Mouse (Mus musculus) intestine, embryonic 15.5 days (tissue): ENCODE measurements around the gene Guca1b. TPM values are rescaled to one million over a fixed set of nuclear protein-coding genes. Genes with fewer than 3 reads are reported as not detected.
"Not testable (repeated sequence)": the region's sequence is repeated elsewhere in the genome, so short reads cannot be mapped to it uniquely, and the experiment has no call there.

Source experiments
- ATAC-seq: fragments of 200-750 bp; cut with Nextera tagmentation; 2 replicates; pipeline ENCODE4 v1.8.0; 2017; ENCODE audit warnings: moderate TSS enrichment, moderate library complexity
- H3K27ac ChIP-seq: fragments of 300-500 bp; sonication (generic); 2 replicates; pipeline ENCODE4 v1.5.1; 2015; ENCODE audit warnings: mild to moderate bottlenecking, inconsistent platforms
- H3K27me3 ChIP-seq: fragments of 300-500 bp; sonication (generic); replicated peaks from 2 replicates; pipeline ENCODE4 v1.6.1; 2015; ENCODE audit warnings: inconsistent platforms
- H3K36me3 ChIP-seq: fragments of 300-500 bp; sonication (generic); 2 replicates; pipeline ENCODE4 v1.6.1; 2015; ENCODE audit warnings: inconsistent platforms
- H3K4me1 ChIP-seq: fragments of 300-500 bp; sonication (generic); replicated peaks from 2 replicates; pipeline ENCODE4 v1.6.1; 2015; ENCODE audit warnings: inconsistent platforms
- H3K4me2 ChIP-seq: fragments of 300-500 bp; sonication (generic); replicated peaks from 2 replicates; pipeline ENCODE4 v1.6.1; 2015; ENCODE audit warnings: mild to moderate bottlenecking, inconsistent platforms
- H3K4me3 ChIP-seq: fragments of 300-500 bp; sonication (generic); replicated peaks from 2 replicates; pipeline ENCODE4 v1.5.1; 2015; ENCODE audit warnings: inconsistent platforms
- H3K9ac ChIP-seq: fragments of 300-500 bp; sonication (generic); 2 replicates; pipeline ENCODE4 v1.6.1; 2015; ENCODE audit warnings: inconsistent platforms
- H3K9me3 ChIP-seq: fragments of 300-500 bp; sonication (generic); 2 replicates; pipeline ENCODE4 v1.6.1; 2016; ENCODE audit warnings: inconsistent platforms
- WGBS: fragments of 180-500 bp; shearing (Covaris S2); methylation state at CpG from one replicate; pipeline ENCODE4 v1.1.7; 2015; 5-methylcytosine and 5-hydroxymethylcytosine counted together
- polyA plus RNA-seq: library from polyadenylated mRNA; unstranded; fragments of >200 nt; fragmentation: Nextera tagmentation; extraction: Ambion mirVana; gene quantifications from 2 replicates; pipeline ENCODE4 v1.2.1, GENCODE M21; 2015

The Guca1b gene
- polyA plus RNA-seq, 1 experiment from 2014 or later = 0.52 TPM

- H3K4me1 ChIP-seq = no peaks in the 10 kb centered on the region
Measured at GRCm38 (mm10) chr17:47421566-47421965, 36.4 kb downstream of the Guca1b start.

DNA sequence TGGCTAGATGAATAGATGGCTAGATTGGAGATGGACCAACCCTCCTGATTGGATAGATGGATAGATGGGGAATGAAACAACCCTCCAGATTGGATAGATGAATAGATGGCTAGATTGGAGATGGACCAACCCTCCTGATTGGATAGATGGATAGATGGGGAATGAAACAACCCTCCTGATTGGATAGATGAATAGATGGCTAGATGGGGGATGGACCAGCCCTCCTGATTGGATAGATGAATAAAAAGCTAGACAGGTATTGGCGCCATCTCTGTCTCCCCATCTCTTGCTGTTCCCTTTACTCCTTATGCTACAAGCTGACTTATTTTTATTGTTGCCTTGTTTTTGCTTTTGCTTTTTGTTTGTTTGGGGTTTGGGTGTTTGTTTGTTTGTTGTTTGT lies 37.4 kb downstream of the Guca1b start:
- H3K9me3 ChIP-seq, H3K27me3 ChIP-seq, H3K4me2 ChIP-seq, H3K27ac ChIP-seq, H3K9ac ChIP-seq, H3K4me3 ChIP-seq, H3K4me1 ChIP-seq, H3K36me3 ChIP-seq, ATAC-seq: not testable (repeated sequence)
- WGBS = 96% methylated on average over 1 of the region's 1 CpGs

More at GRCm38 (mm10) chr17:47421566-47421965, 36.4 kb downstream of the Guca1b start:
- H3K27ac ChIP-seq = no peak overlapping the region
- H3K4me2 ChIP-seq = no peak overlapping the region
- H3K4me3 ChIP-seq = no peak overlapping the region
- WGBS = 80% methylated on average over 3 of the region's 3 CpGs
- H3K9ac ChIP-seq = no peak overlapping the region
- H3K9me3 ChIP-seq = no peaks in the 10 kb centered on the region
- no peaks in the 10 kb centered on the region for H3K27me3 ChIP-seq
- no peaks in the 10 kb centered on the region for H3K36me3 ChIP-seq
- no peak for ATAC-seq

GRCm38 (mm10) chr17:47424186-47424585 lies 39.0 kb downstream of the Guca1b start:
- Histone ChIP-seq H3K4me2 (no peak overlapping the region), H3K36me3 (no peaks in the 10 kb centered on the region), H3K4me1 (peaks cover 5% of the 10 kb centered on the region; the same call in 1 of the 2 replicates), H3K9me3 (no peaks in the 10 kb centered on the region), H3K27ac (no peak overlapping the region), H3K9ac (no peak overlapping the region), H3K27me3 (no peaks in the 10 kb centered on the region), H3K4me3 (no peak overlapping the region)
- ATAC-seq = peak; percentile 71
- WGBS = 55% methylated on average over 6 of the region's 6 CpGs

DNA sequence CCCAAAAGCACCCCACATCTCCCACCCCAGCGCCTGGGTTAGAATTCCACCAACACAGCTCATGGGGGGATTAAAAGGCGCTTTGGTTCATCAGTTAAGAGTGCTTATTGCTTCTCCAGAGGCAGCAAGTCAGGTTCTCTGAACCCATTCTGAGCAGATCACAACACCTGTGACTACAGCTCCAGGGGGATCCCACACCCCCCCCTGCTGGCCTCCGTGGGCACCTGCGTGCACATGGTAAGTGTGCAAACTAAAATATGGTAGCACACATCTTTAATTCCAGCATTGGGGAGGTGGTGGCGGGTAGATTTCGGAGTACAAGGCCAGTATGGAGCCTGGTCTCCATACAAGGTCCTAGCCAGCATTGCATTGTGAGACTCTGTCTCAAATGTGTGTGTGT lies 42.1 kb downstream of the Guca1b start:
- no peaks in the 10 kb centered on the region for H3K9me3 ChIP-seq
- peaks cover 8% of the 10 kb centered on the region; the same call in 1 of the 2 replicates for H3K4me1 ChIP-seq
- no peak overlapping the region for H3K4me3 ChIP-seq
- H3K4me2 ChIP-seq = no peak overlapping the region
- 70% methylated on average over 6 of the region's 6 CpGs for WGBS
- no peak overlapping the region for H3K27ac ChIP-seq
- no peak overlapping the region for H3K9ac ChIP-seq
- no peaks in the 10 kb centered on the region for H3K36me3 ChIP-seq
- H3K27me3 ChIP-seq = no peaks in the 10 kb centered on the region
- ATAC-seq = no peak

DNA sequence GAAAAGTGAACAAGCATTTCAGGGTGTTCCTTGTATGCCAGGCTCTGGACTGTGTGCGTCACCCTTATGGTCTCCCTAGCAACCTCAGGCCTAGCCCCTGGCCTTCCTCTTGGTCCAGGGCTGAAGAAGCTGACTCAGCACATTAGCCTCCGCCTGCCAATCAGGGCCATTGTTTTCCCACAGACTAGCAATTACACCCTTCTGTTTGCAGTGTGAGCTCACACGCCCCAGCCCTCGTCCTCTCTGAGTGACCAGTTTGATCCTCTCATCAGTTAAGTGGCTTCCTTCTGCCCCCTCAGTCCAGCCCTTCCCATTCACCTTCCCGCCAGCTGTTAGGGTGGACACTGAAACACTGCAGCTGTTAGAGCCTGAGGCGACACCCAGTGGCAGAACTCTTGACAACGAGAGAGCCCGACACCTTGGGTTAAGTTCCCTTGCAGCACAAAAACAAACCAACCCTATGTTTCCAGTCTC lies 43.7 kb downstream of the Guca1b start:
- Histone ChIP-seq H3K4me1 (peaks cover 8% of the 10 kb centered on the region; the same call in 1 of the 2 replicates), H3K4me2 (peak overlapping the region; percentile 44; the same call in 1 of the 2 replicates), H3K9ac (no peak overlapping the region), H3K36me3 (no peaks in the 10 kb centered on the region), H3K27ac (no peak overlapping the region), H3K4me3 (no peak overlapping the region), H3K27me3 (no peaks in the 10 kb centered on the region), H3K9me3 (no peaks in the 10 kb centered on the region)
- peak; percentile 57 for ATAC-seq
- 9% methylated on average over 8 of the region's 8 CpGs for WGBS

- H3K4me1 ChIP-seq = peaks cover 8% of the 10 kb centered on the region; the same call in 1 of the 2 replicates
- H3K4me2 ChIP-seq = no peak overlapping the region
- 66% methylated on average over 5 of the region's 5 CpGs for WGBS
- no peak overlapping the region for H3K4me3 ChIP-seq
- no peaks in the 10 kb centered on the region for H3K9me3 ChIP-seq
- H3K27ac ChIP-seq = no peak overlapping the region
- ATAC-seq = no peak
- H3K27me3 ChIP-seq = no peaks in the 10 kb centered on the region
- H3K9ac ChIP-seq = no peak overlapping the region
- H3K36me3 ChIP-seq = no peaks in the 10 kb centered on the region
Measured at GRCm38 (mm10) chr17:47430815-47431214, 45.6 kb downstream of the Guca1b start.

- ATAC-seq = peak; percentile 88
- H3K9me3 ChIP-seq = no peaks in the 10 kb centered on the region
- WGBS = 1% methylated on average over 45 of the region's 45 CpGs
- no peaks in the 10 kb centered on the region for H3K36me3 ChIP-seq
- peaks cover 29% of the 10 kb centered on the region for H3K4me1 ChIP-seq
- peaks cover 5% of the 10 kb centered on the region for H3K27me3 ChIP-seq
- H3K27ac ChIP-seq = peak within 1 kb of the TSS; percentile 71
- peak within 1 kb of the TSS; percentile 50 for H3K4me3 ChIP-seq
- peak within 1 kb of the TSS; percentile 60 for H3K9ac ChIP-seq
- H3K4me2 ChIP-seq = peak within 1 kb of the TSS; percentile 68
Measured at GRCm38 (mm10) chr17:47436156-47436906, 51.1 kb downstream of the Guca1b start, which contains the start of gene AI661453. AI661453 (plus strand) TSS chr17:47436615.

DNA sequence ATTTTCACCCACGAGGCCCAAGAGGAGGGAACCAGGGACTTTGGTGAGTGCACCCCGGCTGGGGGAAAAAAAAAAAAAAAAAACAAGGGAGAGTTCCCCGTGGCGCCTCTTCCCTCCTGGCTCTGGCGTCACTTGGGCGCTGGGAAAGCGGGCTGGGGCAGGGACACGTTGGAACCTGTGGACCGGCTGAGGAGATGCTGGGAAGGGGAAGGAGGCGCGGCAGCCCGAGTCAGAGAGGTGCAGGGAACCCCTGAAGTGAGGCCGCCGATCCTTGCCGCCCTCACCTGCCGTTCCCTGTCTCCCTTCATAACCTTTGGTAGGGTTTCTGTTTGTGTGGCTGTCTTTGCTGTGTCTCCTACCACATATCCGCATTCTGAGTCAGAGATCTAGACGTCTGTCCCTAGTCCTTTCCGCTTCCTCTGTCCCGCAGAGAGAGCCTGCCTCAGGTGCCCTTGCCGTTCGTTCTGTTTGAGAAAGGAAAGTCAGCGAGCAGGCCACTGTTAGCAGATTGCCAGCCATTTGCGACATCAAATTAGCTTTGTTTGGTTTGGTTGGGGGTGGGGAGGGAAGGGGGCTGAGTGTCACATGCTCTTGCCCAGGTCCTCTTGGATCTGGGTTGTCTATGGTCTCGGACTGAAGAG lies 51.8 kb downstream of the Guca1b start, which contains the start of gene 1700001C19Rik:
Gene 1700001C19Rik (minus strand): TSS at position 470 of the 641 bp plus-strand sequence.
- 0 out of 2 replicates have a peak, but pooled peaks have one; percentile 4 for ATAC-seq
- Histone ChIP-seq H3K36me3 (no peaks in the 10 kb centered on the region), H3K9ac (peak within 1 kb of the TSS; percentile 60), H3K4me2 (peak within 1 kb of the TSS; percentile 68), H3K27me3 (peaks cover 5% of the 10 kb centered on the region), H3K4me1 (peaks cover 36% of the 10 kb centered on the region), H3K4me3 (peak within 1 kb of the TSS; percentile 50), H3K27ac (peak within 1 kb of the TSS; percentile 71), H3K9me3 (no peaks in the 10 kb centered on the region)
- WGBS = 5% methylated on average over 22 of the region's 25 CpGs

DNA sequence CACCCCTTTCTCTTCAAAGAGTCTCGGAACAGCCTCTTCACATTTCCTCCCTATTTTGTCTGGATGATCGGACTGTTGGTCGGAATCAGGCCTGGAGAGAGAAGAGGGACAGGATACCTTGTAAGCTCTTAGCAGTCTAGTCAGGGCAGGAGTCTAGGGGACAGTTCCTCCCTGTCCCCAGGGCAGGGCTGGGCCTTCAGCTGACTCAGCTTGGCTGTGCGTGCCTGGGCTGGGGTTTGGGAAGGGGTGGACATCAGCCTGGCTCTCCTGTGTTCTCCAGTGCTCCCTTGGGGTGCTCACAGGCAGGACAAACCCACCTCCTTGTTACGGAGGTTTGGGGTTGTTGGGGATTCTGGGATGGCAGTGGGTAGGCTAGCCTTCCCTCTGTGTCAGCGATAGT lies 53.4 kb downstream of the Guca1b start:
- no peaks in the 10 kb centered on the region for H3K9me3 ChIP-seq
- peaks cover 37% of the 10 kb centered on the region for H3K4me1 ChIP-seq
- H3K27ac ChIP-seq = peak overlapping the region; percentile 71
- ATAC-seq = no peak
- peak overlapping the region; percentile 68 for H3K4me2 ChIP-seq
- H3K27me3 ChIP-seq = peaks cover 5% of the 10 kb centered on the region
- 0 out of 2 replicates have a peak overlapping the region, but pooled peaks have one; percentile 50 for H3K4me3 ChIP-seq
- WGBS = 58% methylated on average over 6 of the region's 6 CpGs
- H3K36me3 ChIP-seq = no peaks in the 10 kb centered on the region
- H3K9ac ChIP-seq = no peak overlapping the region

- Histone ChIP-seq H3K4me1 (peaks cover 45% of the 10 kb centered on the region), H3K36me3 (no peaks in the 10 kb centered on the region), H3K9me3 (no peaks in the 10 kb centered on the region), H3K27me3 (peaks cover 5% of the 10 kb centered on the region), H3K4me2 (peak overlapping the region; percentile 68; the same call in 1 of the 2 replicates), H3K9ac (no peak overlapping the region), H3K4me3 (no peak overlapping the region), H3K27ac (peak overlapping the region; percentile 71)
- WGBS = 35% methylated on average over 9 of the region's 9 CpGs
- ATAC-seq = peak; percentile 57
Measured at GRCm38 (mm10) chr17:47439396-47440028, 54.3 kb downstream of the Guca1b start.

GRCm38 (mm10) chr17:47440359-47440890 lies 55.2 kb downstream of the Guca1b start:
- Histone ChIP-seq H3K4me1 (peaks cover 45% of the 10 kb centered on the region), H3K27me3 (peaks cover 5% of the 10 kb centered on the region), H3K9me3 (no peaks in the 10 kb centered on the region), H3K9ac (no peak overlapping the region), H3K36me3 (no peaks in the 10 kb centered on the region), H3K4me3 (no peak overlapping the region), H3K27ac (peak overlapping the region; percentile 71), H3K4me2 (0 out of 2 replicates have a peak overlapping the region, but pooled peaks have one; percentile 12)
- WGBS = 21% methylated on average over 9 of the region's 9 CpGs
- no peak for ATAC-seq
